8 mouse cellular contexts compared by ENCODE assay signal in the genomic region with DNA sequence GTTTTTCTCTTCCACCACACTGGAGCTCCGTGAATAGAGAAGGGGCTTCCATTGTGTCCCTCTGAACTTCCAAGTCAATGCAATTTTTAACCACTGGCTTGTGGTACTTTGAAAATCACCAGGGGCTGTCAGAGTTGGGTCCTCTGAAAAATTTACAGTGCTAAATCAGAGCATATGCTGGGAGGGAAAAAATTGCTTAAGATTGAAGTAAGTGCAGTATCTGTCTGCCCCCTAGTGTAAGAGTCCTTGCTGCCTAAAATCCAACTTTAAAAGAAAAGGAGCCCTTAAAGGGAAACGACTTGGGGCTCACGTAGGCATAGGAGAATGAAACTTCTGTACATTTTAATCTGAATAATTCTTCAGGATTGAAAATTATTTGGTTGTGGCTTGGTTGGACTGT. TPM values are rescaled to one million over a fixed set of nuclear protein-coding genes. Genes with fewer than 3 reads are reported as not detected.
A peak's percentile ranks its signal among the peaks of the same experiment; 100 is the strongest.
DNase-seq lines count a peak whose midpoint lies in the region; ATAC-seq lines count a peak whose summit lies in the region.

No protein-coding gene starts in this region.

- peak overlapping the region; percentile 52 for H3K4me3 ChIP-seq in limb, embryonic 12.5 days (replicated peaks)
- peak overlapping the region; percentile 56 for H3K4me3 ChIP-seq in neural tube, embryonic 11.5 days (ENCODE audit: low read depth, low read length)

- ATAC-seq in hematopoietic stem cell, adult 5-6 weeks (replicated peaks in 1 of 2; ENCODE audit: insufficient read depth in 1 of 2, low FRiP score in 2 of 2, low TSS enrichment in 1 of 2, low read depth in 1 of 2, poor library complexity in 2 of 2, severe bottlenecking in 2 of 2): 0 out of 4 replicates have a peak, but pooled peaks have one; percentile 18 to 38
- no peak for ATAC-seq in limb, embryonic 12.5 days (ENCODE audit: insufficient number of reproducible peaks, insufficient read depth, low FRiP score, low TSS enrichment, low read depth)
- ATAC-seq in neural tube, embryonic 11.5 days (ENCODE audit: insufficient read depth, low FRiP score, low TSS enrichment): no peak

- H3K9ac ChIP-seq in limb, embryonic 12.5 days (replicated peaks): peak overlapping the region; percentile 68; the same call in 1 of the 2 replicates
- peak overlapping the region; percentile 12; the same call in 1 of the 2 replicates for H3K9ac ChIP-seq in neural tube, embryonic 11.5 days (ENCODE audit: low read length)

- peak overlapping the region; percentile 91 for H3K27ac ChIP-seq in limb, embryonic 12.5 days
- peak overlapping the region; percentile 78 for H3K27ac ChIP-seq in neural tube, embryonic 11.5 days (ENCODE audit: low read depth, low read length)

- peak overlapping the region; percentile 72 for H3K4me2 ChIP-seq in limb, embryonic 12.5 days
- peak overlapping the region; percentile 56 for H3K4me2 ChIP-seq in neural tube, embryonic 11.5 days (ENCODE audit: low read depth)

- peaks cover 33% of the 10 kb centered on the region for H3K4me1 ChIP-seq in limb, embryonic 12.5 days (replicated peaks)
- peaks cover 13% of the 10 kb centered on the region for H3K4me1 ChIP-seq in neural tube, embryonic 11.5 days (ENCODE audit: control insufficient read depth, insufficient read depth, low read length)

- 0% methylated on average over 3 of the region's 3 CpGs for WGBS in limb, embryonic 12.5 days
- 0% methylated on average over 3 of the region's 3 CpGs for WGBS in neural tube, embryonic 11.5 days

- peak; percentile 28 for DNase-seq in adrenal gland, postnatal 10 days
- no peak for DNase-seq in adrenal gland, postnatal 4 days (ENCODE audit: low spot score in 2 of 2)
- peak; percentile 74 for DNase-seq in embryo, embryonic 10 days (ENCODE audit: low spot score)
- peak; percentile 51 for DNase-seq in neural tube, embryonic 11.5 days (ENCODE audit: low spot score)
- no peak for DNase-seq in urinary bladder, postnatal 25 days (ENCODE audit: low spot score)
- no peak for DNase-seq in thymus, adult 18-20 months

- no peaks in the 10 kb centered on the region for H3K9me3 ChIP-seq in limb, embryonic 12.5 days
- H3K9me3 ChIP-seq in neural tube, embryonic 11.5 days (ENCODE audit: control insufficient read depth, low read length): no peaks in the 10 kb centered on the region

- H3K36me3 ChIP-seq in limb, embryonic 12.5 days: no peaks in the 10 kb centered on the region
- H3K36me3 ChIP-seq in neural tube, embryonic 11.5 days (ENCODE audit: control insufficient read depth, insufficient read depth, low read length): no peaks in the 10 kb centered on the region

- peaks cover 51% of the 10 kb centered on the region for H3K27me3 ChIP-seq in limb, embryonic 12.5 days
- peaks cover 12% of the 10 kb centered on the region; the same call in 1 of the 2 replicates for H3K27me3 ChIP-seq in neural tube, embryonic 11.5 days (ENCODE audit: control insufficient read depth, insufficient read depth, low read length)

RNA-seq across cellular contexts. Expression of a gene that starts 1.7 kb away (rescaled TPM):
- 10 to 100 TPM; 78.3 to 79.6 TPM for total RNA-seq in adrenal gland, postnatal 10 days (2021)
- total RNA-seq in adrenal gland, postnatal 4 days (2021): 100 to 1,000 TPM; 143 to 160 TPM
- not detected in 2 replicates for total RNA-seq in hematopoietic stem cell, adult 5-6 weeks (2017)
- 71.8 and 76.9 TPM in 2 replicates for polyA plus RNA-seq in limb, embryonic 12.5 days (2016; fragmentation: Nextera tagmentation; extraction: Ambion mirVana)
- 88.5 and 95.9 TPM in 2 replicates for polyA plus RNA-seq in neural tube, embryonic 11.5 days (2014; fragmentation: Nextera tagmentation; extraction: Ambion mirVana)

Comparison
In these comparisons a context has a peak if more than half of its experiments do, and no peak if none do; other contexts are left out.
1. DNase-seq: peak in adrenal gland, postnatal 10 days (single experiment), embryo, embryonic 10 days (single experiment) and neural tube, embryonic 11.5 days (single experiment); none in adrenal gland, postnatal 4 days (0 of 2), urinary bladder, postnatal 25 days (single experiment) and thymus, adult 18-20 months (0 of 2).
2. ATAC-seq: peak in hematopoietic stem cell, adult 5-6 weeks (2 of 2); none in limb, embryonic 12.5 days (single experiment) and neural tube, embryonic 11.5 days (single experiment).
3. RNA of a gene that starts 1.7 kb away (total RNA-seq): 143 to 160 TPM in adrenal gland, postnatal 4 days and 78.3 to 79.6 TPM in adrenal gland, postnatal 10 days; not detected in hematopoietic stem cell, adult 5-6 weeks; every median in the first group is over 10 times any median in the second.